Mouse (Mus musculus) intestine, postnatal 0 days (tissue): ENCODE data around the gene Mymk. TPM values are rescaled to one million over a fixed set of nuclear protein-coding genes. Genes with fewer than 3 reads are reported as not detected.

Experiments used
- ATAC-seq: fragments of 200-750 bp; cut with Nextera tagmentation; 2 replicates; pipeline ENCODE4 v1.8.0; 2017; ENCODE audit warnings: mild to moderate bottlenecking, moderate TSS enrichment, moderate library complexity
- H3K27ac ChIP-seq: fragments of 300-500 bp; sonication (generic); 2 replicates; pipeline ENCODE4 v1.5.1; 2014; ENCODE audit warnings: mild to moderate bottlenecking, low read depth, low read length, moderate library complexity
- H3K27me3 ChIP-seq: fragments of 300-500 bp; sonication (generic); replicated peaks from 2 replicates; pipeline ENCODE4 v1.6.1; 2014; ENCODE audit warnings: low read length, mixed read lengths; ENCODE audit not compliant: control insufficient read depth, insufficient read depth
- H3K36me3 ChIP-seq: fragments of 300-500 bp; sonication (generic); 2 replicates; pipeline ENCODE4 v1.6.1; 2014; ENCODE audit warnings: mild to moderate bottlenecking, moderate library complexity; ENCODE audit not compliant: control insufficient read depth, insufficient read depth
- H3K4me1 ChIP-seq: fragments of 300-500 bp; sonication (generic); replicated peaks from 2 replicates; pipeline ENCODE4 v1.6.1; 2014; ENCODE audit warnings: antibody characterized with exemption, low read length, mixed read lengths; ENCODE audit not compliant: control insufficient read depth, insufficient read depth
- H3K4me2 ChIP-seq: fragments of 300-500 bp; sonication (generic); replicated peaks from 2 replicates; pipeline ENCODE4 v1.6.1; 2014; ENCODE audit warnings: low read depth, mild to moderate bottlenecking, moderate library complexity
- H3K4me3 ChIP-seq: fragments of 300-500 bp; sonication (generic); 2 replicates; pipeline ENCODE4 v1.5.1; 2014; ENCODE audit warnings: low read depth, low read length
- H3K9ac ChIP-seq: fragments of 300-500 bp; sonication (generic); 2 replicates; pipeline ENCODE4 v1.6.1; 2014; ENCODE audit warnings: mild to moderate bottlenecking, low read depth, low read length
- H3K9me3 ChIP-seq: fragments of 300-500 bp; sonication (generic); 2 replicates; pipeline ENCODE4 v1.6.1; 2016; ENCODE audit warnings: mixed run types; ENCODE audit not compliant: control insufficient read depth
- CTCF ChIP-seq: sonication (generic); IDR thresholded peaks from 2 replicates; pipeline ENCODE4 v1.5.1; 2016; ENCODE audit warnings: low read depth, mild to moderate bottlenecking, control low read depth, antibody characterized with exemption, moderate library complexity
- WGBS: fragments of 180-500 bp; shearing (Covaris S2); extraction: QIAGEN DNeasy Blood & Tissue Kit; methylation state at CpG from one replicate; pipeline ENCODE4 v1.1.7; 2014; 5-methylcytosine and 5-hydroxymethylcytosine counted together
- polyA plus RNA-seq: library from polyadenylated mRNA; unstranded; fragments of >200 nt; fragmentation: Nextera tagmentation; extraction: Ambion mirVana; gene quantifications from 2 replicates; pipeline ENCODE4 v1.2.1, GENCODE M21; 2015

Gene Mymk
- polyA plus RNA-seq, 1 experiment from 2014 or later: not detected

DNA sequence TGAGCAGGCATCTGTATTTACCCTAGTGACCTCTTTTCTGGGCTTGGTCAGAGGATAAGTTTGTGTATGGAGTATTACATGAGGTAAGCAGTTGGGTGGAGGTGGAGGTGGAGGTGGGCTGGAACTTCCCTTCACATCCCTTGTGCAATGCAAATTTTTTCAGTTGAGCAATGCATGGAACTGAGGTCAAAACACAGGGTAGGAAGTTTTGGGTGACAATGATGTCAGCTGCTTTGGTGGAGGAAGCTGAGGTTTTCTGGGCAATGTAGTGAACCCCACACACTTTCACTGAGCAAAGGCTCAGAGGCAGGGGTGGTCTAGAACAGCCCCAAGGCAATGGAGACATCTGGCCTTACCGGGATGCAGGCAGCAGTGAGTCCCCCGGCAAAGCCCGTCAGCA, 46.4 kb downstream of the Mymk start:
- Histone ChIP-seq H3K4me1 (no peaks in the 10 kb centered on the region), H3K9ac (no peak overlapping the region), H3K9me3 (no peaks in the 10 kb centered on the region), H3K4me3 (no peak overlapping the region), H3K4me2 (no peak overlapping the region), H3K27me3 (no peaks in the 10 kb centered on the region), H3K27ac (no peak overlapping the region), H3K36me3 (peaks cover 7% of the 10 kb centered on the region; the same call in 1 of the 2 replicates)
- TF ChIP-seq CTCF: no peak
- WGBS: 90% methylated on average over 3 of the region's 3 CpGs
- no peak for ATAC-seq

DNA sequence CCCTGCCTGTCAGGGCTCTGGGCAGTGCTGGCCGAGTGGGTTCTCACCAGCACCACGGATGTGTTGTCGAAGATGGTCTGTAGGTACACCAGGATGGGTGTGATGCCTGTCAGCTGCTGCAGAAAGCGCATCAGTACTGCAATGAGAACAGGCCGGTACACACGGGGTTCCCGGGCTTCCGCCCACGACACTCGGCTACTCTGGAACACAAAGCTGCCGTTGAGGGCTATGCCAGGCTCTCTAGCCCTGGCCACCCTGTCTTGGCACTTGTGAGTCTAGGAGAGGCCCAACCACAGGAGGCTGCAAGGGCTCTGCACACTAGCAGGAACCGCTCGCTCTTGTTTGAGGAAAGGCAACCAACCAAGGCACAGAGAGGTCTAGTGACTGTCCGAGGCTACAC, 47.8 kb downstream of the Mymk start:
- Histone ChIP-seq H3K4me3 (no peak overlapping the region), H3K9ac (no peak overlapping the region), H3K4me1 (no peaks in the 10 kb centered on the region), H3K27me3 (no peaks in the 10 kb centered on the region), H3K27ac (no peak overlapping the region), H3K4me2 (no peak overlapping the region), H3K9me3 (no peaks in the 10 kb centered on the region), H3K36me3 (peaks cover 8% of the 10 kb centered on the region; the same call in 1 of the 2 replicates)
- 76% methylated on average over 14 of the region's 14 CpGs for WGBS
- TF ChIP-seq CTCF: no peak
- ATAC-seq: no peak

DNA sequence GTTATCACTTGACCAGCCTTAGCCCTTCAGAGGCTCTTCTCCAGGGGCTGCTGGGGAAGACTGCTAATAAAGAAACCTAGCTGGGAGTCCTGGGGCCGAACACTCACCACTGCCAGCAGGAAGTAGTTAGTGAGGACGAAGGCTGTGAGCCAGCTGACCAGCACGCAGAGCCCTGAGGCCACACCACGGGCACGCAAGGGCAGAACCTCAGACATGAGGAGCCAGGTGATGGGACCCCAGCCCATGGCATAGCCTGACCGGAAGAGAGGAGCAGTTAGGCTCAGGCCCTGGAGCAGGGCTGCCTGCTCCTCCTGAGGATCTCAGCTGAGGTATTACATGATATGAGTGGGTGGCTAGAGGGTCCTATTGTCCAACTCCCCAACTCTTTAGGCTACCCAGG, 49.4 kb downstream of the Mymk start:
- Histone ChIP-seq H3K36me3 (peaks cover 23% of the 10 kb centered on the region), H3K4me2 (no peak overlapping the region), H3K4me3 (no peak overlapping the region), H3K9ac (no peak overlapping the region), H3K27ac (no peak overlapping the region), H3K27me3 (no peaks in the 10 kb centered on the region), H3K9me3 (no peaks in the 10 kb centered on the region), H3K4me1 (no peaks in the 10 kb centered on the region)
- TF ChIP-seq CTCF: no peak
- no peak for ATAC-seq
- 72% methylated on average over 6 of the region's 6 CpGs for WGBS

DNA sequence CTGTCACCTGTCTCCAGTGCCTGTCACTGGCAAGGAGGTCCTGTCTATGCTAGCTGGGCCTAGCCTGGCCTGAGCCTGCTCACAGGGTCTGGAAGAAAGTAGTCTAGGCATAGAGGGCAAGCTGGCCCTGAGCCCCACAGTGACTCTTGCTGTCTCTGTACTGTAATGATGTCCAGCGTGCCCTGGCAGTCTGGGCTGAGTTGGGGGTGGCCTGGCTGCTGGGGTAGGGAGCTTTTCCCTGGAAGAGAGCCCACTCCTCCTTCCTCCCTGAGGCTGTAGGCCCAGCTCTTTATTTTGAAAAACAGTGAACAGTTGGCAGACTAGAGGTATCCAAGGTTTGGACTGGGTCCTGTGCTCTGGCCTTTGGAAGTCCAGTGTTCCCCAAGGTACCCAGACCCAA, 50.9 kb downstream of the Mymk start:
- no peaks in the 10 kb centered on the region for H3K4me1 ChIP-seq
- 85% methylated on average over 1 of the region's 1 CpGs for WGBS
- H3K27me3 ChIP-seq: no peaks in the 10 kb centered on the region
- peaks cover 38% of the 10 kb centered on the region for H3K36me3 ChIP-seq
- H3K4me2 ChIP-seq: no peak overlapping the region
- TF ChIP-seq CTCF: no peak
- no peak overlapping the region for H3K9ac ChIP-seq
- no peak overlapping the region for H3K27ac ChIP-seq
- no peaks in the 10 kb centered on the region for H3K9me3 ChIP-seq
- ATAC-seq: no peak
- H3K4me3 ChIP-seq: no peak overlapping the region

DNA sequence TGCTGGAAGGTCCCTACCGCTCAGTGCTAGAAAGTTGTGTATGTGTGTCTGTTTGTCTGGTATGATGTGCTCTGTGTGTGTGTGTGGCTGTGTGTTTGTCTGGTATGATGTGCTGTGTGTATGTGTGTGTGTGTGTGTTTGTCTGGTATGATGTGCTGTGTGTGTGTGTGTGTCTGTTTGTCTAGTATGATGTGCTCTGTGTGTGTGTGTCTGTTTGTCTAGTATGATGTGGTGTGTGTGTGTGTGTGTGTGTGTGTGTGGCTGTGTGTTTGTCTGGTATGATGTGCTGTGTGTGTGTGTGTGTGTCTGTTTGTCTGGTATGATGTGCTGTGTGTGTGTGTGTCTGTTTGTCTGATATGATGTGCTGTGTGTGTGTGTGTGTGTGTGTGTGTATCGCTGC, 52.4 kb downstream of the Mymk start:
- TF ChIP-seq CTCF: no peak
- no peaks in the 10 kb centered on the region for H3K4me1 ChIP-seq

DNA sequence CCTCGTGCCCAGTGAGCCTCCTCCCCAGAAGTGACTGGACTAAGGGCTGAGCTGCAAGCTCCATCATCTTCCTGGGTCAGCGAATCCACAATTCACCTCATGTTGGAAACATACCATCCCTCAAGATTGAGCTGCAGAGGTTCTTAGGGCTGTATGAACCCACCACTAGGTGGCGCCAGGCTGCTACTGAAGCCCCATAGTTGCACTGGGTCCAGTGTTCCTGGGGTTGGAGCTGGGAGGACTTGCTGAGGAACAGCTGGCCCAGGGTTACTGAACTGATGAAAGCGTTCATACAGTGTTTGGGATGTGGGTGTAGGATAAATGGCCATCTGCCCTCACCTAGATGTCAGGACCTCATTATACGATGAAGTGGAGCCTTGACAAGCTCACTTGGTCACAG, 54.2 kb downstream of the Mymk start:
- Histone ChIP-seq H3K9ac (no peak overlapping the region), H3K27ac (no peak overlapping the region), H3K4me1 (no peaks in the 10 kb centered on the region), H3K9me3 (no peaks in the 10 kb centered on the region), H3K4me2 (no peak overlapping the region), H3K4me3 (no peak overlapping the region), H3K27me3 (no peaks in the 10 kb centered on the region), H3K36me3 (peaks cover 67% of the 10 kb centered on the region)
- 54% methylated on average over 5 of the region's 5 CpGs for WGBS
- ATAC-seq: peak; percentile 46
- peak; percentile 95 for TF ChIP-seq CTCF

More for the DNA sequence above, 52.4 kb downstream of the Mymk start:
- 90% methylated on average over 2 of the region's 2 CpGs for WGBS
- no peak overlapping the region for H3K4me2 ChIP-seq
- H3K27me3 ChIP-seq: no peaks in the 10 kb centered on the region
- H3K27ac ChIP-seq: no peak overlapping the region
- peaks cover 54% of the 10 kb centered on the region for H3K36me3 ChIP-seq
- H3K9me3 ChIP-seq: no peaks in the 10 kb centered on the region
- no peak overlapping the region for H3K9ac ChIP-seq
- no peak for ATAC-seq
- H3K4me3 ChIP-seq: no peak overlapping the region

Other genes starting within 250 kb of the Mymk start
- gene Abo, start 207.2 kb downstream of the Mymk start, polyA plus RNA-seq: 0.07 TPM in 1 of 2 replicates, not detected in the other
- 11.7 and 12.8 TPM in 2 replicates for gene Surf6, start 169.3 kb downstream of the Mymk start, polyA plus RNA-seq
- 19.8 and 20.2 TPM in 2 replicates for gene Med22, start 161.5 kb downstream of the Mymk start, polyA plus RNA-seq
- 407 and 410 TPM in 2 replicates for gene Rpl7a, start 161.4 kb downstream of the Mymk start, polyA plus RNA-seq
- gene Surf2, start 155.8 kb downstream of the Mymk start, polyA plus RNA-seq: 33.2 and 33.5 TPM in 2 replicates
- gene Surf1, start 155.6 kb downstream of the Mymk start, polyA plus RNA-seq: 59.8 and 65.3 TPM in 2 replicates
- 379 TPM in 2 replicates for gene Surf4, start 138.3 kb downstream of the Mymk start, polyA plus RNA-seq
- 0.07 and 0.10 TPM in 2 replicates for gene Stkld1, start 138.1 kb downstream of the Mymk start, polyA plus RNA-seq
- 29.4 and 30.1 TPM in 2 replicates for gene Rexo4, start 107.8 kb downstream of the Mymk start, polyA plus RNA-seq
- 0.20 and 0.22 TPM in 2 replicates for gene Adamts13, start 98.8 kb downstream of the Mymk start, polyA plus RNA-seq
- 41.5 and 42.8 TPM in 2 replicates for gene Cacfd1, start 62.3 kb downstream of the Mymk start, polyA plus RNA-seq
- 0.59 and 0.93 TPM in 2 replicates for gene Slc2a6, start 44.2 kb downstream of the Mymk start, polyA plus RNA-seq
- gene Adamtsl2, start 7.2 kb upstream of the Mymk start, polyA plus RNA-seq: 1.0 and 1.3 TPM in 2 replicates
- 0.10 TPM in 2 replicates for gene Fam163b, start 70.3 kb upstream of the Mymk start, polyA plus RNA-seq
- 0.65 and 0.84 TPM in 2 replicates for gene Dbh, start 93.1 kb upstream of the Mymk start, polyA plus RNA-seq
- 3.1 and 3.2 TPM in 2 replicates for gene Sardh, start 176.2 kb upstream of the Mymk start, polyA plus RNA-seq